Mouse (Mus musculus) hindlimb bud, embryonic 11.5 days (tissue): ENCODE measurements at regions not wholly inside any gene's neighbourhood (a gene's known extent, or its start where the extent isn't known, plus 50 kb on each side); places are given as distances from the start of the nearest gene placed in this dataset.

ENCODE experiments used
- DNase-seq: peaks from one replicate; pipeline ENCODE4 v3.0.0-alpha.2; 2012; ENCODE audit warnings: low read depth, low spot score; ENCODE audit errors: extremely low spot score

DNA sequence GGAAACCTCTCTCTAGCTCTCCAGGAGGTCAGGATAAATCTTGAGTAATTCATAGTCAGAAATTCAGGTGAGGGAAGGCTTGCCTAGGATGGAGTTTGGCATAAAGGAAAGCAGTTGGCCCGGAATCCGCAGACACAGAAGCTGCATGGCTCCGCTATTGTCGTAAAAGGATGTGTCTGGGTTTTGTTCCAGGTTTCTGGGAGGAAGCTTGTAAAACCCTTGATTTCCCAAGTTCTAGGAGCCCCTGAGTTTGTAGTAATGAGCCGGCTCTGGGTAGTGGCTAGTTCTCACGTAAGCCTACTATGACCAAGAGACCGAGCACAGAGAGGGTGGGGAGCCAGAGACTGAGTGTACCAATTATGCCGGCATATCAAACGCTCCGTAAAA is 52.7 kb upstream of the Gm21915 start:
- no peak for DNase-seq

DNA sequence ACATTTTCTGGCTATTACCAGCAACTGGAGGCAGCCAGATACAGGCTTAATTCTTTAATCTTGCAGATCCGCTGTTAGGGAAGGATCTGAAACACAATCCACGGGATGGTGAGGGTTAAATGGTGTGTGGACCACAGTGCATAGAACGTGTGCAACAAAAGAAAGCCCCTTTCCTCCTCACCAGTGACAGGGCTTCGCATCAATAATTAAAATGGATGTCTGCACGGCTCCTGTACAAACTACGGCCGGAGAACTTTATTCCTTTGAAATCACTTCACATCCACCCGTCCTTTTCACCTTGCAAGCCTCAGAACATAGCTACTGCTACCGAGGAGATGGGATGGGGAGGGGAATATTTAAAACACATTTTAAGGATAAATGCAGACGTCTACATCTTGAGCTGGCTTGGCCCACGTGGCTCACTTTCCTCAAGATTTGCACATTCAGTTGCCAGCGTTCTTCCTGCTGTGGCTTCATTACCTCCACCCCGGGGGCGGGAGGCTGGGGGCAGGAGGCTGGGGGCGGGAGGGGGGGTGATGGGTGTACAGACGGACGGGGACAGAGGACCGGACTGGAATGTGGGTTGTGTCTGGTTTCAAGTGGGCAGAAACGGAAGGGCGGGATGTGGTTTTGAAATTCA is 53.3 kb upstream of the Gm21915 start:
- no peak for DNase-seq

GRCm38 (mm10) chr9:40616426-40617035 is 53.9 kb upstream of the Gm21915 start:
- peak; percentile 73 for DNase-seq

GRCm38 (mm10) chr9:40615891-40616290 is 54.5 kb upstream of the Gm21915 start:
- no peak for DNase-seq

DNA sequence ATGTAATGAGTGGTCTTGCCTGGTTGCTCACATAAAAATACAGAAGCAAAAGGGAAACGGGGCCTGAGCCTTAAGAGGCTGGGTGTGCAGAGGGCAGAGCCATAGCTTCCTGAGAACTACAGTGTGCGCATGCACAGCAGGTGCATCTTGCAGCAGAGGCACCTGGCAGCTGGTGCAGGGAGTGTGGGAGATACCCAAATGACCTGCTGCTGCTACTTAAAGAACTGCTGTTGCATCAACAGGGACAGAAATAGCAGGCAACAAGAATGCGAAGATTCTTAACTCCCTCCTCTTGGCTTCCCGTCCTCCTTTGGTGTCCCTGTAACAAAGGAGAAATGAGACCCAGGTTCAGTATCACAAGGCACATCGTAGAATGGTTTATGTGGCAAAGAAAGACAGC is 56.3 kb upstream of the Gm21915 start:
- no peak for DNase-seq

DNA sequence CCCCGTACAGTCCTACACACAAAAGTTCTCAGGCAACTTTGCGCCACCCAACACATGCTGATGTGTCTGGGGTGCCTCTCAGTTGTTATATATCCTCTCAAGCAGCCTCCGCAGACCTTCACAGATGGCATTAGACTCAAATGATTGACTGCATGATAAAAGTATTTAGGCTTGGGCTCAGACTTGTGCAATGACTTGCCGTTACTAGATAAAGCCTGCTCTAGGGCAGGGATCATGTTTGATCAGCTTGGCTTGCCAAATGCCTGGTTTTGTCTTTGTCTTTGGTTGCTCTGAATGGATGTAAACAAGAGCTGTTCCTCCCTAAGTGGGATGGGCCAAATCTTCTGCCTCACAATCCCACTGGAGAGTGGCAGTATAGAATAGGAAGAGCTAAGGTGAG is 57.2 kb upstream of the Gm21915 start:
- DNase-seq, result no peak

DNA sequence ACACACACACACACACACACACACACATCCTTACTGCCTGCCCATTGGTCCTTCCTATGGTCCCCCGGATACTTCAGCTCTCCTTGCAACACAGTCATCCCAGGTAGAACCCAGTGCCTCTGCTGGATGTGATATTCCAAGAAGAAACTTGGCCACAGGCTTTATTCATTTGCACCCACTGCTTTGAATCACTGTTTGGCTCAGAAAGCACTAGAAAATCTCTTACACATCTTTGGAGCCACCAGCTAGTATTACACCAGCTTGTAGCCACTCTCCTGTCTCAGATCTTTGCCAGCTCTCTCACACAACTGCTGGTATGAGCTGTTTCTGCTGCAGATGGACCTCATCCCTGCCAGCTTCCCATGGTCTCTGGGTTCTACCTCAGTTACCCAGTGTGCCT is 57.7 kb upstream of the Gm21915 start:
- no peak for DNase-seq

DNA sequence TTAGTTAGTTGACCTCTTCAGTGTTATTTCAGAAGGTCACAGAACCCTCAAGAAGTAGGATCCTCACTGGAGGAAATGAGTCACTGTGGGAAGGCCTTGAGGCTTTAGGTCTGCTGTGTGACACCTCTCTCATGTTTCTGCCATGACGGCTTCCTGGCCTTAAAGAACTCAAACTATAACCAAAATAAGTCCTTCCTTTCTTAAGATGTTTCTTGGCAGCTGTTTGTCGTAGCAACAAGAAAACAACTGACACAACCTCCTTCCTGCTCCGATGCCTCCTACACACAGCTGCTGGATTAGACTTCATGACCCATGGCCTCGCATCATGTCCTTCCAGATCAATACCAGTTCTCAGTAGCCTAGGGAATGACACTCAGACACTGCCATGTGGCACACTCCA is 58.1 kb upstream of the Gm21915 start:
- DNase-seq, result no peak

DNA sequence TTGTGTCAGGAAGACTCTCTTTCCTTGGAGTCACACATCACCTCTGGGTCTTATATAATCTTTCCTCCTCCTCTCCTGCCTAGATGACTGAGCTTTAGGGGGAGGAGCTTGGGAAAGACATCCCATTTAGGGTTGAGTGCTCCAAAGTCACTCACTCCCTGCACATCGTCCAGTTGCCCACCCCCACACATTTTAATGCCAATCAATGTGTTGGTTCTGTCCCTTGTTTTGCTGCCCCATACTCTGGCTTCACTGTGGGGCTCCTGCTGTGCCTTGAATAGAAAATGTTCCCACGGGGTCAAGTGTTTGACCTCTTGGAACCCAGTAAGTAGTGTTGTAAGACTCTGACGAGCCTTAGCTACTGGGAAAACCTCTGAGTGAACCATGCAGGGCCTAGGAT is 58.8 kb upstream of the Gm21915 start:
- DNase-seq, result no peak

GRCm38 (mm10) chr9:40608596-40608995 is 61.8 kb upstream of the Gm21915 start:
- DNase-seq, result no peak

- DNase-seq, result no peak
Measured at GRCm38 (mm10) chr9:40607941-40608340, 62.5 kb upstream of the Gm21915 start.

GRCm38 (mm10) chr9:40603521-40603920 is 66.9 kb upstream of the Gm21915 start:
- DNase-seq, result no peak

GRCm38 (mm10) chr9:40598431-40598831 is 67.2 kb upstream of the Gramd1b start:
- DNase-seq, result no peak

DNA sequence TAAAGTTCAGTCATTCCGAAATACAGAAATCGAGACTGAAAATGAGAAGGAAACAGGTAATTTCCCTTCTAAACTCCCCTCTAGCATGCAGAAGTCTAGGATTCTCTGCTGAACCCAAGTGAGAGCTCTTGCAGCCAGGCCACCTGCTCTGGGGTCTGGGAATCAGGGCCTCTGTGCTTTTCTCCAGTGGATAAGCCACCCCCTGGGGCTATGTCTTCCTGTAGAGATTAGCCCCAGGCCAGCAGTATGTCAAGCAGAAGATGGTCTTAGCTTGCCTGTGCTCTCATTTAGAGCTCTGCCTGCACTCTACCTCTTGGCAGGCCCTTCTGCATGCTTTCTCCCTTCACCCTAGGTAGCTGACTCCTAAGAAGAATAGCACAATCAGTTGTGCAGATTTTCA is 56.2 kb upstream of the Gramd1b start:
- no peak for DNase-seq

DNA sequence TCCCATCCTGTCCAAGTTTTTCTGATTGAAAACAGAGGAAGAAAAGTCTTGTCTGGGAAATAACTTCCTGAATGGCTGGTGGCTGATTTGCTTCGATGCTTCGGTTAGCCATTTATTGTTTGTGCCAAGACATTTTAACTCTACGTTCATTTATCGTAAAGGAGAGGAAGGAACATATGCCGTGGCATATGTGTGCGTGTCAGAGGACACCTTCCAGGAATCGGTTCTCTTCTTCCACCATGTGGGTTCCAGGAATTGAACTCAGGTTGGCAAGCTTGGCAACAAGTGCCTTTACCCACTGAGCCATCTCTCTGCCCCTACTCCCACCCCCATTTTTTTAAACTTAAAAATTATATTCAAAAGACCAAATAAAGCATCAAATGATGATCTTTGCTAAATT is 55.4 kb upstream of the Gramd1b start:
- DNase-seq, result no peak

GRCm38 (mm10) chr9:40583554-40583953 is 52.4 kb upstream of the Gramd1b start:
- peak; percentile 3 for DNase-seq

GRCm38 (mm10) chr9:40581854-40582253 is 50.7 kb upstream of the Gramd1b start:
- DNase-seq, result no peak
